Mouse (Mus musculus) gastrocnemius, postnatal 4 days (tissue): Measurements from ENCODE around the gene Topbp1. TPM values are rescaled to one million over a fixed set of nuclear protein-coding genes. Genes with fewer than 3 reads are reported as not detected.
"Not testable (repeated sequence)": the region's sequence is repeated elsewhere in the genome, so short reads cannot be mapped to it uniquely, and the experiment has no call there.

Experiments used
- DNase-seq, 2 experiments: peaks; one replicate each; pipeline ENCODE4 v3.0.0; 2021 to 2022; ENCODE audit warnings: low spot score in 2 of 2, mixed read lengths in 2 of 2
- total RNA-seq, 2 experiments: library from RNA; stranded (reverse); gene quantifications; 2 replicates each; pipeline ENCODE4 v1.2.3; 2021

Topbp1 gene
- total RNA-seq, 2 experiments from 2014 or later: 36.7 to 40.4 TPM

GRCm38 (mm10) chr9:103347996-103348490, 43.0 kb downstream of the Topbp1 start:
- DNase-seq: no peak

- DNase-seq: no peak
These were observed 43.8 kb downstream of the Topbp1 start for GRCm38 (mm10) chr9:103348791-103349190.

GRCm38 (mm10) chr9:103353500-103354260, 48.7 kb downstream of the Topbp1 start:
- not testable (repeated sequence) for DNase-seq

- no peak for DNase-seq
These were observed 52.9 kb downstream of the Topbp1 start for GRCm38 (mm10) chr9:103357893-103358292.

- DNase-seq: no peak
These were observed 53.5 kb downstream of the Topbp1 start for GRCm38 (mm10) chr9:103358545-103358944.

- no peak for DNase-seq
These were observed 55.6 kb downstream of the Topbp1 start for GRCm38 (mm10) chr9:103360642-103361041.

GRCm38 (mm10) chr9:103363088-103363487, 58.1 kb downstream of the Topbp1 start:
- DNase-seq: no peak

GRCm38 (mm10) chr9:103363730-103364417, 58.9 kb downstream of the Topbp1 start:
- no peak for DNase-seq

- peak; percentile 58 to 71 for DNase-seq
These were observed 59.7 kb downstream of the Topbp1 start for GRCm38 (mm10) chr9:103364601-103365289.

- DNase-seq: peak; percentile 92 to 98
These were observed 60.6 kb downstream of the Topbp1 start, which contains the start of gene Cdv3 for GRCm38 (mm10) chr9:103365290-103366247. Gene Cdv3 (minus strand): TSS chr9:103365840.

- DNase-seq: no peak
These were observed 61.3 kb downstream of the Topbp1 start for GRCm38 (mm10) chr9:103366356-103366755.

GRCm38 (mm10) chr9:103369951-103370350, 64.9 kb downstream of the Topbp1 start:
- no peak for DNase-seq

- DNase-seq: no peak
These were observed 67.4 kb downstream of the Topbp1 start for GRCm38 (mm10) chr9:103372271-103373010.

- DNase-seq: no peak
These were observed 71.6 kb downstream of the Topbp1 start for GRCm38 (mm10) chr9:103376346-103377320.

- DNase-seq: no peak
These were observed 73.7 kb downstream of the Topbp1 start for GRCm38 (mm10) chr9:103378686-103379085.

GRCm38 (mm10) chr9:103379199-103379598, 74.2 kb downstream of the Topbp1 start:
- no peak for DNase-seq

- no peak for DNase-seq
These were observed 75.6 kb downstream of the Topbp1 start for GRCm38 (mm10) chr9:103380566-103380965.

- no peak for DNase-seq
These were observed 78.0 kb downstream of the Topbp1 start for GRCm38 (mm10) chr9:103382989-103383388.

GRCm38 (mm10) chr9:103383576-103383975, 78.6 kb downstream of the Topbp1 start:
- DNase-seq: no peak
